Mouse (Mus musculus): ENCODE results near the gene Dnajc13.

Dnajc13 gene

GRCm38 (mm10) chr9:104262823-104263352 lies at the start of gene Dnajc13:
Gene Dnajc13, minus strand, starts transcription at chr9:104262930.
- peak; percentile 96 for DNase-seq (ENCODE audit: low spot score)

- DNase-seq (ENCODE audit: low spot score) = peak; percentile 87
Observed at GRCm38 (mm10) chr9:104306734-104307133, 44.0 kb upstream of the Dnajc13 start.

- DNase-seq (ENCODE audit: low spot score) = no peak
Observed at GRCm38 (mm10) chr9:104305333-104306111, 42.8 kb upstream of the Dnajc13 start.

GRCm38 (mm10) chr9:104304800-104305199 lies 42.1 kb upstream of the Dnajc13 start:
- DNase-seq (ENCODE audit: low spot score) = no peak

- DNase-seq (ENCODE audit: low spot score) = no peak
Observed at GRCm38 (mm10) chr9:104304376-104304775, 41.6 kb upstream of the Dnajc13 start.

GRCm38 (mm10) chr9:104300569-104300968 lies 37.8 kb upstream of the Dnajc13 start:
- no peak for DNase-seq (ENCODE audit: low spot score)

GRCm38 (mm10) chr9:104297041-104297440 lies 34.3 kb upstream of the Dnajc13 start:
- no peak for DNase-seq (ENCODE audit: low spot score)

- no peak for DNase-seq (ENCODE audit: low spot score)
Observed at GRCm38 (mm10) chr9:104284934-104285333, 22.2 kb upstream of the Dnajc13 start.

GRCm38 (mm10) chr9:104282536-104282935 lies 19.8 kb upstream of the Dnajc13 start:
- no peak for DNase-seq (ENCODE audit: low spot score)

GRCm38 (mm10) chr9:104281737-104282136 lies 19.0 kb upstream of the Dnajc13 start:
- DNase-seq (ENCODE audit: low spot score) = no peak

- no peak for DNase-seq (ENCODE audit: low spot score)
Observed at GRCm38 (mm10) chr9:104280725-104281495, 18.2 kb upstream of the Dnajc13 start.

GRCm38 (mm10) chr9:104277528-104278162 lies 14.9 kb upstream of the Dnajc13 start:
- DNase-seq (ENCODE audit: low spot score) = peak; percentile 78

- no peak for DNase-seq (ENCODE audit: low spot score)
Observed at GRCm38 (mm10) chr9:104275084-104275785, 12.5 kb upstream of the Dnajc13 start.

- no peak for DNase-seq (ENCODE audit: low spot score)
Observed at GRCm38 (mm10) chr9:104272057-104272456, 9.3 kb upstream of the Dnajc13 start.

GRCm38 (mm10) chr9:104271642-104272041 lies 8.9 kb upstream of the Dnajc13 start:
- no peak for DNase-seq (ENCODE audit: low spot score)

GRCm38 (mm10) chr9:104269944-104270343 lies 7.2 kb upstream of the Dnajc13 start:
- DNase-seq (ENCODE audit: low spot score) = no peak

- DNase-seq (ENCODE audit: low spot score) = no peak
Observed at GRCm38 (mm10) chr9:104269349-104269871, 6.7 kb upstream of the Dnajc13 start.

GRCm38 (mm10) chr9:104264567-104264966 lies 1.8 kb upstream of the Dnajc13 start:
- DNase-seq (ENCODE audit: low spot score) = no peak

GRCm38 (mm10) chr9:104262016-104262762 lies 541 bp downstream of the Dnajc13 start:
- DNase-seq (ENCODE audit: low spot score) = peak; percentile 63

- DNase-seq (ENCODE audit: low spot score) = no peak
Observed at GRCm38 (mm10) chr9:104260306-104260705, 2.4 kb downstream of the Dnajc13 start.

- no peak for DNase-seq (ENCODE audit: low spot score)
Observed at GRCm38 (mm10) chr9:104256085-104256484, 6.6 kb downstream of the Dnajc13 start.
